Mouse (Mus musculus) spleen, adult 2 months (tissue): ENCODE measurements around the gene Foxi2. TPM values are rescaled to one million over a fixed set of nuclear protein-coding genes. Genes with fewer than 3 reads are reported as not detected.

Source experiments
- DNase-seq, 2 experiments: peaks; one replicate each; pipeline versions ENCODE4 v3.0.0 to v3.0.0-alpha.2; 2012 to 2021; ENCODE audit warnings: low spot score in 2 of 2, low read depth in 1 of 2
- H3K27ac ChIP-seq: fragments of 200-500 bp; 2 replicates; pipeline ENCODE4 v1.5.1; 2012; ENCODE audit warnings: low read length, inconsistent platforms; ENCODE audit not compliant: insufficient read depth
- H3K27me3 ChIP-seq: fragments of 200-500 bp; 2 replicates; pipeline ENCODE4 v1.6.1; 2012; ENCODE audit warnings: mild to moderate bottlenecking, moderate library complexity, low read length, inconsistent platforms; ENCODE audit not compliant: control insufficient read depth, insufficient read depth
- H3K36me3 ChIP-seq: fragments of 200-500 bp; 2 replicates; pipeline ENCODE4 v1.6.1; 2012; ENCODE audit warnings: mild to moderate bottlenecking, low read length, inconsistent platforms; ENCODE audit not compliant: control insufficient read depth, insufficient read depth
- H3K4me1 ChIP-seq: fragments of 200-500 bp; 2 replicates; pipeline ENCODE4 v1.6.1; 2011; ENCODE audit warnings: inconsistent platforms; ENCODE audit not compliant: control insufficient read depth, insufficient read depth, insufficient read length
- H3K4me3 ChIP-seq: fragments of 200-500 bp; 2 replicates; pipeline ENCODE4 v1.5.1; 2011; ENCODE audit warnings: mild to moderate bottlenecking, inconsistent platforms; ENCODE audit not compliant: insufficient read depth, insufficient read length; ENCODE audit errors: extremely low read depth
- CTCF ChIP-seq: fragments of 200-500 bp; IDR thresholded peaks from 2 replicates; pipeline ENCODE4 v1.5.1; 2011; ENCODE audit warnings: mild to moderate bottlenecking, inconsistent platforms; ENCODE audit not compliant: insufficient read depth, insufficient read length, insufficient replicate concordance; ENCODE audit errors: extremely low read depth
- POLR2A ChIP-seq: fragments of 200-500 bp; IDR thresholded peaks from 2 replicates; pipeline ENCODE4 v1.6.1; 2011; ENCODE audit warnings: low read depth, low read length, inconsistent platforms
- WGBS: fragments of 180-500 bp; shearing (Covaris S2); methylation state at CpG from one replicate; pipeline ENCODE4 v1.1.7; 2018; 5-methylcytosine and 5-hydroxymethylcytosine counted together
- polyA plus RNA-seq: library from polyadenylated mRNA; depleted of rRNA; stranded (reverse); fragments of >200 nt; gene quantifications from 2 replicates; pipeline ENCODE4 v1.2.3, GENCODE M21; 2012; rRNA removed

Gene Foxi2
- not detected in 2 replicates for polyA plus RNA-seq

DNA sequence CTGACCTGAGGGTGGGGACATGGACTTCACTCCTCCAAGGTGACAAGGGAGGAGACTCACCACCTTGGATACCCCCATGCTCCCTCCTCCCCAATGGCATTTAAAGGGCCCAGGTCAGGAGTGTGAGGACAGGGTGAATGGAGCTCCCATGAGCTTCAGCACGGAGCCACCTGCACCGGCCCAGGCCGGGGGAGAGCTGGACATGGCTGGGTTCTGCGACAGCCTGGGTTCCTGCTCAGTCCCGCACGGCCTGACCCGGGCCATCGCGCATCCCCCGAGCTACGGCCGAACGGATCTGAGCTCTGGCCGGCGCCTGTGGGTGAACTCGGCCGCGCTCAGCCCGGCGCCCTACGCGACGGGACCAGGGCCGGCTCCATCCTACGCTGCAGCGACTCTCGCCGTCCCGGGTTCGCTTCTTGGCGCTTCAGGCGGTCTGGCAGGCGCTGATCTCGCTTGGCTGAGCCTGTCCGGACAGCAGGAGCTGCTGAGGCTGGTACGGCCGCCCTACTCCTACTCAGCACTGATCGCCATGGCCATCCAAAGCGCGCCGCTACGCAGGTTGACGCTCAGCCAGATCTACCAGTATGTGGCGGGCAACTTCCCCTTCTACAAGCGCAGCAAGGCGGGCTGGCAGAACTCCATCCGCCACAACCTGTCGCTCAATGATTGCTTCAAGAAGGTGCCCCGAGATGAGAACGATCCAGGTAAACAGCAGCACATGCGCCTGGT lies at the start of gene Foxi2:
TSS of gene Foxi2 (plus strand) at position 72 of the 729 bp plus-strand sequence.
- no peak within 1 kb of the TSS for H3K4me3 ChIP-seq
- H3K27ac ChIP-seq: no peak within 1 kb of the TSS
- no peaks in the 10 kb centered on the region for H3K4me1 ChIP-seq
- WGBS: 4% methylated on average over 51 of the region's 51 CpGs
- TF ChIP-seq POLR2A: no peak
- H3K27me3 ChIP-seq: peaks cover 3% of the 10 kb centered on the region; the same call in 1 of the 2 replicates
- no peak for DNase-seq
- H3K36me3 ChIP-seq: no peaks in the 10 kb centered on the region

DNA sequence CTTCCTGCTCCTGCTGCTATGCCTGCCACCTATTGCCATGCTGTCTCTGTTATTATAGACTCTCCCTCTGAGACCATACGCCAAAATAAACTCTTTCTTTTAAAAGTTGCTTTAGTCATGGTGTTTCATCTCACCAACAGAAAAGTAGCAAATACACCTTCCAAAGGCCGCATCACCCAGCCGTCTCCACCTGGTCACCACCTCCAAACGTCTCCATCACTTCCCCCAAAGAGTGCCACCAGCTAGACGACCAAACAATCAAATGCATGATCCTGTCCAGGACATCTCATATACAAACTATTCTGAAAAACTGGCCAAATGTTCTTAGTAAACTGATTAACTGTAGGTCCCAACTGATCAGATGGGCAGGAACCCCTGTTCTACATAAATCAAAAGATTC lies 45.5 kb upstream of the Foxi2 start:
- no peaks in the 10 kb centered on the region for H3K36me3 ChIP-seq

DNA sequence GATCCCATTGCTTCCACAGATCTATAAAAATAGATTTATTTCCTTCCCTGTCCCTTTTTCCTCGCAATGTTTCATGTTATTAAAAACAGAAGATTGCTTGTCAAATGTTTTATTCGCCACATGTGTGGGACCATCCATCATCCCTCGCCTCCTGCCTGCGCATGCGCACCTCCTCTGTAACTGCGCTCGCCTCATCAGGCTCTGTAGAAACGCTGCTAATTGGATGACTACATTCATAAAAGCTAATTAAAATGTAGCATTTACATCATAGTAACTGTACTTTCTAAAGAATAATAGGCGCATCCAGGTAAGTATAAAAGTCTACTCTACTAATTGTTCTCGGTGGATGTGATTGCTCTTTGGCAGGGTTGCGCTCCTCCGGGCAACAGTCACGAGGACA lies 34.1 kb upstream of the Foxi2 start:
- H3K27me3 ChIP-seq: no peaks in the 10 kb centered on the region
- TF ChIP-seq CTCF (no peak), POLR2A (no peak)
- no peaks in the 10 kb centered on the region for H3K36me3 ChIP-seq
- 88% methylated on average over 13 of the region's 13 CpGs for WGBS
- H3K4me3 ChIP-seq: no peak overlapping the region
- H3K4me1 ChIP-seq: no peaks in the 10 kb centered on the region
- no peak overlapping the region for H3K27ac ChIP-seq
- DNase-seq: no peak

More for the DNA sequence above, 45.5 kb upstream of the Foxi2 start:
- Histone ChIP-seq H3K4me3 (no peak overlapping the region), H3K27me3 (no peaks in the 10 kb centered on the region), H3K4me1 (no peaks in the 10 kb centered on the region), H3K27ac (no peak overlapping the region)
- WGBS: 89% methylated on average over 5 of the region's 5 CpGs
- no peak for TF ChIP-seq CTCF
- TF ChIP-seq POLR2A: no peak
- no peak for DNase-seq

DNA sequence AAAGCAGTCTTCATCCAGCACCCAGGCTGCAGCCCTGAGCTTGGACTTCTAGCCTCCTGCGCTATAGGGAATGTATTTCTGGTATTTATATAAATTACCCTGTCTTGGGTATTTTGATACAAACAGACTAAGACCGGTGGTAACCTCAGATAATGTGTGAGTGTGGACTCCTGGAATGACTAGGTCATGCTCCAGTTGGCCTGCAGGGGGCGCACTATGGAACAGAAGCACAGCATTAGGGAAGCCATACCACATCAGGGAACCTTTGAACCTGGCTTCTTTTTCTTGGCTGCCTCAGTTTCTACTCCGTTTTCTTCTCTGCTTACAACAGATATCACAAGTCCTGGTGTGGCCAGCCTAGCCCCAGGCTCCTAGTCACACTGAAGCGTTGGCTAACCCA lies 33.2 kb upstream of the Foxi2 start:
- Histone ChIP-seq H3K36me3 (no peaks in the 10 kb centered on the region), H3K4me1 (no peaks in the 10 kb centered on the region), H3K27me3 (no peaks in the 10 kb centered on the region), H3K4me3 (no peak overlapping the region), H3K27ac (no peak overlapping the region)
- no peak for DNase-seq
- TF ChIP-seq POLR2A: no peak
- peak; percentile 8; the same call in 1 of the 2 replicates for TF ChIP-seq CTCF
- WGBS: 65% methylated on average over 5 of the region's 5 CpGs

DNA sequence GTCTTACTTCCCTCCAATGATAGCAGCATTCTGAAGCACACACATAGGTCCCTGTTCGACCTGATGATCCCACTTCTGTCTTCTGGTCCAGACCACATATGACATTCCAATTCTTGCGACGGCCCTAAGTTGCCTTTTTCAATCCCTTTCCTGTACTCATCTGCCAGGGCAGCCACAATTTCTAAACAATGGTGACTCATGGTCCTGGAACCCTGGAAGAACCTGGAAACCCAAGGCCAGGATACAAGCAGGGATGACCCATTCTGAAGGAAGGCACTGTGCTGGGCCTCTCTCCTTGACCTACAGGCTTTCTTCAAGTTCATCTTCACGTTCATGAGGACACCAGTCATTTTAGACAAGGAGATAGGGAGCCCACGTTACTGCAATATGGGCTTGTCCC lies 31.8 kb upstream of the Foxi2 start:
- TF ChIP-seq CTCF (no peak), POLR2A (no peak)
- H3K27me3 ChIP-seq: no peaks in the 10 kb centered on the region
- H3K4me1 ChIP-seq: no peaks in the 10 kb centered on the region
- 78% methylated on average over 5 of the region's 5 CpGs for WGBS
- H3K36me3 ChIP-seq: no peaks in the 10 kb centered on the region
- H3K27ac ChIP-seq: no peak overlapping the region
- DNase-seq: no peak
- H3K4me3 ChIP-seq: no peak overlapping the region

DNA sequence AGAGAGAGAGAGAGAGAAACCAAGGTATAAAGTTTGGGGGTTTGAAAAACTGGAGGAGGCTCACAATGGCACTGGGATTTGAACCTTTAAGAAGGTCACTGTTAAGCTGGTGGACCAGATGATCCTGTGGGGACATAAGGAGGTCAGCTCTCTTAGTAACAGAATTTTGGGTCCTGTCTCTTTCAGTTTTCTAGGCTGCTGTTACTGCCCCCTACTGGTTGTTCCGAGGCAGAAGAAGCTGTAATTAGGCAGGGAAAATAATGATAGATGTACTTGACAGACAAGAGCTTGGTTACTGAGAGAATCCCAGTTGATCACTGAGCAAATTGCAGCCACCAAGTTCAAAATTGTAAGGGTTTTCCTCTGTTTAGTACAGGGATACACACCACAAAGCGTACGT lies 21.1 kb upstream of the Foxi2 start:
- Histone ChIP-seq H3K4me3 (no peak overlapping the region), H3K4me1 (no peaks in the 10 kb centered on the region), H3K27ac (no peak overlapping the region), H3K36me3 (no peaks in the 10 kb centered on the region), H3K27me3 (no peaks in the 10 kb centered on the region)
- no peak for TF ChIP-seq CTCF
- TF ChIP-seq POLR2A: no peak
- WGBS: 63% methylated on average over 3 of the region's 3 CpGs
- DNase-seq: no peak

DNA sequence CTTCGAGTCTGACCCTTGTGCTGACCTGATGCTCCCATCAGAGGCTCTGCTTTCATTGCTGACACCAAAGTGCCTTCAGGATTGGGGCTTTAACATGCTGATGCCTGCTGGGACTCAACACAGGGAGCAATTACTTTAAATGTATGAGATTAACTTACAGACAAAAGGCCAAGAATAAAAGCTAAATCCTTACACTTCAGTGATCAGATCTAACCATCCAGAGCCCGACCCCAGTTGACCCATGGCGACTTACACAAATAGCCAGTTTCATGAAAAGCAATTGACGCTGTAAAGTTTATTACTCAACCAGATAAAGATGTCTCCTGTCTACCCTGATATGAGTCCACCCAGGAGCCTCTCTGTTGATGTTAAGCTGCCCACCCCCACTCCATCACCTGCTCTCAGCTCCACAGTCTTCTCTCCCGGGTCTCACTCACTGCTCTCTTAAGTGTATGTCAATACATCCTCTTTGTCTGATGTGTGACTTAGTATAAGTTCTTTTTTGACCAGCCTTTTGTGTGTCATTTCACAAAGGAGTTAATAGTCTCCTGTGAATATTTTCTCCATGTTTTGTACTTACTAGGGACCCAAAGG lies 17.1 kb upstream of the Foxi2 start:
- no peaks in the 10 kb centered on the region for H3K4me1 ChIP-seq
- 41% methylated on average over 5 of the region's 5 CpGs for WGBS
- H3K4me3 ChIP-seq: no peak overlapping the region
- H3K27me3 ChIP-seq: no peaks in the 10 kb centered on the region
- no peak for DNase-seq
- no peak overlapping the region for H3K27ac ChIP-seq
- no peak for TF ChIP-seq POLR2A
- no peak for TF ChIP-seq CTCF
- H3K36me3 ChIP-seq: no peaks in the 10 kb centered on the region
